Mouse (Mus musculus) gastrocnemius, adult 2 months (tissue): ENCODE results near the gene Pdzd2. TPM values are rescaled to one million over a fixed set of nuclear protein-coding genes. Genes with fewer than 3 reads are reported as not detected.

Experiments used
- DNase-seq: peaks from one replicate; pipeline ENCODE4 v3.0.0; 2022
- H3K27ac ChIP-seq: fragments of 200-600 bp; 2 replicates; pipeline ENCODE4 v1.8.1; 2022; ENCODE audit warnings: mild to moderate bottlenecking
- H3K4me3 ChIP-seq: fragments of 200-600 bp; 2 replicates; pipeline ENCODE4 v1.8.1; 2022; ENCODE audit warnings: mild to moderate bottlenecking, moderate library complexity
- CTCF ChIP-seq: fragments of 200-600 bp; IDR thresholded peaks from 2 replicates; pipeline ENCODE4 v1.8.1; 2022; ENCODE audit warnings: antibody characterized with exemption, mild to moderate bottlenecking, moderate library complexity
- intact Hi-C: fragments of 180-260 bp; cut with DNase I; formaldehyde crosslinking; loops from one replicate; pipeline ENCODE4 v1.15.1; 2025
- total RNA-seq, 2 experiments: library from RNA; stranded (reverse); gene quantifications; 2 replicates each; pipeline ENCODE4 v1.2.3; 2021

Gene Pdzd2
- total RNA-seq, 2 experiments from 2014 or later = 17.0 to 23.8 TPM

DNA sequence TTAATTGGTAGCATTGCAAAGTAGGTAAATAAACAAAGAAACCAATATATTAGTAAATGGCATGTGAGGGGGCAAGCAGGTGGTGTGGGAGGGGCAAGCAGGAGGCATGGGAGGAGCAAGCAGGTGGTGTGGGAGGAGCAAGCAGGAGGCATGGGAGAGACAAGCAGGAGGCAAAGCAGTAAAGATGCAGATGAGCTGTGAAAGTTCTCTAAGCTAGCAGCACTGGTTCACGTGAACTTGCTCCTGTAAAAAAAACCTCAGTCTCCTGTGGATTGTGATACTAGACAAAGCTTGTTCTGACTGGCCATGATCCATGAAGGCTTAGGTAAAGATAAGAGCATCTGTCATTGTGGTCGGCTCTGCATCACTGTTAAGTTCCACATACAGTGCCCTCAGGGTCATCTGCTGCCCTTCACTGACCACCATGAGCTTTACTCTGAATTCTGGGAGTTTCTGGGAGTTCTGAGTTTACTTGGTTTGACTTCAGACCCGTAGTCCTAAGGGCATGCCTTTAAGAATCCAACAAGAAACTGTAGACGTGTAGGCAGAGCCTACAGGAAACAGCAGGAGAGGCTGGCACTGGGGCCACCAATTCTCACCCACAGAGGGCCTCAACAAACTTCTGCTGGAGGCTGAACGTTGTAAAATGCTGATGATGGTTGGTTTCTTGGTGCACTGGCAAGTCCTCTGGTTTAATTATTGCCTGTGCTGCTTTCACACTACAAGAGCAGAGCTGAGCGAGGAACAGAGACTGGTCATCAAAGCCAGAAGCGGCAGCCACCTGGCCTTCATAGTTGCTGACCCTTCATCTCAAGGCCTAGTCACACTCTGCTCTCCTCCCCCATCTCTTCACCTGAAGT, 309.9 kb downstream of the Pdzd2 start:
- no peak for TF ChIP-seq CTCF
- H3K27ac ChIP-seq = no peak overlapping the region
- intact Hi-C loops = no loop called here
- no peak overlapping the region for H3K4me3 ChIP-seq
- peak; percentile 5 for DNase-seq

DNA sequence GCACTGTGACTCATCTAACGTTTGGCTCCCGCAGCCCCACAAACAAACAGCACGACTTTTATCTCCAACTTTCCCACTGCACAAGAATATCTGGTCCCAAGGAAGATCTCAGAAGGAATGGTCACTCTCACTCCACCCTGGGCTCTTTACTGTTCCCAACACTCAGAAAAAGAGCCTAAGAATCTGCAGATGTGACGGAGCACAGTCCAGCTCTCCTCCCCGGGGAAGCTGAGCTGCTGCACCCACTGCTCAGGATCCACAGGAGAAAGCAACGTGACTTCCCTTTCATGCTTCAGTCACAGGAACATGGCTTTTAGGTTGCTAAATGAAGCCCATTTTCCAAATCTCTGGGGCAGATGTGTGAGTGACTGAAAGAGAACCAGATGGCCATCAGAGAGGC, 311.9 kb downstream of the Pdzd2 start:
- DNase-seq = peak; percentile 34
- no peak for TF ChIP-seq CTCF
- intact Hi-C loops = no loop called here
- Histone ChIP-seq H3K4me3 (no peak overlapping the region), H3K27ac (peak overlapping the region; percentile 55)

- Histone ChIP-seq H3K4me3 (no peak overlapping the region), H3K27ac (peak overlapping the region; percentile 55)
- peak; percentile 2 for DNase-seq
- intact Hi-C loops = no loop called here
- TF ChIP-seq CTCF = no peak
Measured at GRCm38 (mm10) chr15:12426342-12426741, 313.4 kb downstream of the Pdzd2 start.

DNA sequence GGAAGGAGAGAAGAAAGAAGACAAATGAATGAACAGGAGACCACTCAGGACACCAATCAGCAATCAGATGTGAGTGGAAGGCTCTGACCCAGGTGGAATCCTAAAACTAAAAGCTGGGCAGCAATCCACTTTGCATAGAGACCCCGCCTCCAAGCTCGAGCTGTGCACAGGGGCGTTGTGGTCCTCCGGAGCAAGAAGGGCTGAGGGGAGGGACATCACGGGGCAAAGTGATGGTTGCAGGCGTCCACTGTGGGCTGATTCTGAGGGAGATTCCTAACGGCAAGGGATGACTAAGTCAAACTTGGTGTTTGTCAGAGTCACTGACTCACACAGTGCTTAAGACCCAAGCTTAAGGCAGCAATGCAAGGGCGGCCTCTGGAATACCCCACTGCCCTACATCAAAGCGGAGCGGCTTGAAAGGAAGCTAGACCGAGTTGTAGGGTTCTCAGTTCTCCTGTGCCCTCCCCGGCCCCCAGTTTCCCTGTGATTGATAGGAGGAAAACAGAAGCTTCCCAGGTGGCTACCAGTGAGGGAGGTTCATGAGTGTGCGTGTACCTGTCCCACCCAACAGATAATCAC, 314.6 kb downstream of the Pdzd2 start:
- DNase-seq = no peak
- intact Hi-C loops = no loop called here
- Histone ChIP-seq H3K4me3 (no peak overlapping the region), H3K27ac (no peak overlapping the region)
- no peak for TF ChIP-seq CTCF

GRCm38 (mm10) chr15:12424187-12424586, 315.5 kb downstream of the Pdzd2 start:
- DNase-seq = no peak
- intact Hi-C loops = no loop called here
- no peak for TF ChIP-seq CTCF
- Histone ChIP-seq H3K27ac (no peak overlapping the region), H3K4me3 (no peak overlapping the region)

DNA sequence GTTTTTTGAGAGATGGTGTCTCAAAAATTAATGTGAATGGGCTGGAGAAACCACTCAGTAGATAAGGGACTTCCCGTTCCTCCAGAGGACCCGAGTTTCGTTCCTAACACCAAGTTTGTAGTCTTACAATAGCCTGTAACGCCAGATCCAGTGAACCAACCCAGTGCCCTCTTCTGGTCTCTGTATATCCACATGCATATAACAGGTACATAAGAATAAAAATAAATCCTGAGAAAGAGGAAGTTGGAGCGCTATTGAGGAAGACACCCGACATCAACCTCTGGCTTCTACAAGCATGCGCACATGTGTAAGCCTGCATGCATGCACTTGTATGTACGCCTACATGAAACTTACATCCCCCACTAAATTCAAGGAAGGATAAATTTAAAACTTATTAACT, 318.8 kb downstream of the Pdzd2 start:
- no peak for TF ChIP-seq CTCF
- no peak overlapping the region for H3K4me3 ChIP-seq
- DNase-seq = no peak
- no peak overlapping the region for H3K27ac ChIP-seq
- intact Hi-C loops = no loop called here

DNA sequence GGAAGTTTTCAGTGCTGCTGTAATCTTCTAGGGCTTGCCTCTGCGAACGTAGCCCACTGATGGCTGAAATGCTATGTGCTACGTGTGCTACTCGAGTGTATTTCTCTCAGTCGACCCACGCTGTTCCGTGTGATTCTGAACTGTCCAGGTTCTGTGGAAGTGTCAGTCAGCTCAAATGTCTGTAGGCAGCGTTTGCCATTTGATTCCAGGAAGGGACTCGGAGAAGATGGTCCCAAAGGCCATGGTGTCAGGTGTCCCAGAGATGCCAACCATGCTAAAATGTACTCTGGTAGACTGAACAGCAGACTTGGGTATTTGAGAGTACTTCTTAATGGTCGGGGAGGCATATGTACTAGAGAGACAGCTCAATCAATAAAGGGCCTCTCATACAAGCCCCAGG, 319.3 kb downstream of the Pdzd2 start:
- Histone ChIP-seq H3K27ac (peak overlapping the region; percentile 50; the same call in 1 of the 2 replicates), H3K4me3 (peak overlapping the region; percentile 21; the same call in 1 of the 2 replicates)
- intact Hi-C loops = no loop called here
- DNase-seq = peak; percentile 47
- no peak for TF ChIP-seq CTCF

- Histone ChIP-seq H3K27ac (0 out of 2 replicates have a peak overlapping the region, but pooled peaks have one; percentile 4), H3K4me3 (no peak overlapping the region)
- no peak for TF ChIP-seq CTCF
- DNase-seq = no peak
- intact Hi-C loops = no loop called here
Measured at GRCm38 (mm10) chr15:12419446-12419845, 320.3 kb downstream of the Pdzd2 start.

DNA sequence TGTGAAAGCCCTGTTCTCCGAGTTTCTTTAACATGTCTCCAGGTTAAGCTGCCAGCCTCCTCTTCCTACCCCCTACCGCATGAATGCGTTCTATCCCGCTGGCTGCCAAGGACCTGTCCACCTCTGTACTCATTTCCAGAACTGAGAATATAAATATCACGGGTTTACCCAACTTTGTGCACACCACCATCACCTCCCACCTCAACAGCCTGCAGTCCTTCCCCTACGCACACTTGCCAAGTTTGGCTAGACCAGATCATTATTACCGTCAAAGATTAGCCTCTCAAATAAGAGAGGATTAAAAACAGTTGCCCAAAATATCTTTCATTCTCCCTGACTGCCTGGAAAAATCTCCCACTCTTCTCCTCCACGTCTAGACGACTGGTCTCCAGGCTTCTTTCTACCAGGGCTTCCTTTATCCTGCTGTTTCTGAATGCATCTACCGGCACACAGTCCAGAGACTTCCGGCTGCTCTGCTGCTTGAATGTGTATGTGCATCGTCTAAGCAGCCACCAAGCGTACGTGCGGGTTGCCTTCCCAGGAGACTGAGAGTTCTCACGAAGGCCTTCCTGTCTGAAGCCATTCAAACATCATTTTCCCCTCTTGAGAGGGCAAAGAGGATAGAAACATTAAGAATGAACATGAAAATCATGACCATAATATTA, 324.1 kb downstream of the Pdzd2 start:
- intact Hi-C loops = no loop called here
- TF ChIP-seq CTCF = no peak
- Histone ChIP-seq H3K4me3 (no peak overlapping the region), H3K27ac (peak overlapping the region; percentile 2)
- no peak for DNase-seq

GRCm38 (mm10) chr15:12414696-12415095, 325.0 kb downstream of the Pdzd2 start:
- peak overlapping the region; percentile 38 for H3K27ac ChIP-seq
- no peak overlapping the region for H3K4me3 ChIP-seq
- peak; percentile 53 for DNase-seq
- intact Hi-C loops = no loop called here
- no peak for TF ChIP-seq CTCF

- TF ChIP-seq CTCF = no peak
- intact Hi-C loops = no loop called here
- no peak overlapping the region for H3K4me3 ChIP-seq
- H3K27ac ChIP-seq = no peak overlapping the region
- DNase-seq = no peak
Measured at GRCm38 (mm10) chr15:12408205-12408604, 331.5 kb downstream of the Pdzd2 start.

DNA sequence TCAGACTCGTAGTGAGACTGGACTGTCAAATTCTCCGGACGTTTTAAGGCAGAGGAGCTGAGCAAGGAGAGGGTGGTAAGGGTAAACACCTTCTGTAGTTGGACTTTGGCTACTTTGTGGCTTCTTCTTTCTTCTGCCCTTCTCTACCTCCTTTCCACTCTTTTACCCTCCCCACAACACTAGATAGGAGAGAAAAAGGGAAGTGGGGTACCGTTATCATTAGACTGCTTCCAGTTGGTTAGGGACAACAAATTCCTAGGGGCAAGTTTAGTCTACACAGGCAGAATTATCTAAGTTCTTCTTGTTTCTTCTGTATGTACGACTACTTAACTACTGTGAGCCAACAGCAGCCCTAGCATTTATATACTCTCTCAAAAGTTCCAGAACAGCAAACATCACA, 334.1 kb downstream of the Pdzd2 start:
- no peak overlapping the region for H3K4me3 ChIP-seq
- TF ChIP-seq CTCF = no peak
- no peak for DNase-seq
- H3K27ac ChIP-seq = no peak overlapping the region
- intact Hi-C loops = no loop called here

- no peak for DNase-seq
- TF ChIP-seq CTCF = no peak
- Histone ChIP-seq H3K27ac (no peak overlapping the region), H3K4me3 (no peak overlapping the region)
- intact Hi-C loops = no loop called here
Measured at GRCm38 (mm10) chr15:12397032-12397431, 342.7 kb downstream of the Pdzd2 start.
